Mouse (Mus musculus): ENCODE results near the gene Tmeff2. TPM values are rescaled to one million over a fixed set of nuclear protein-coding genes. Genes with fewer than 3 reads are reported as not detected.

The Tmeff2 gene
- total RNA-seq, 2 experiments from 2014 or later: 0.67 to 0.81 TPM

DNA sequence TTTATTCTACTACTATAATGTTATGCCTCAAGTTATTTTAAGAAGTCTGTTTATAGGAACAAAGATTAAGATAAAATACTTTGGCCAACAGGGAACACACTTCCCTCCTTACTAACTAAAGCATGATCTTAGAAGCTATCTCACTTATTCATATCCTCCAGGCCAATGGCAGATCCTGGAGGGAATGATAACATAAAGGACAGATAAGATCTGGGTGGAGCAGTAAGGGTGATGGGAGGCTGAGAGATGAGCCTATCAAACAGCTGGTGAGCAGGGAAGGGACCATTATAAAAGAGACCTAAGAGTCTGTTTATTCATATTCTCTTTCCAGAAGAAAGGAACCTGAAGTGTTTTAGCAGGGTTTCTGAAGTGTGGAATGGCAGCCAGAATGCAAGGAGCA is 290.8 kb downstream of the Tmeff2 start:
- DNase-seq: peak in 1 of 2 experiments; percentile 1
- intact Hi-C loops (cut with DNase I): no loop called here

GRCm38 (mm10) chr1:51191872-51192613 is 291.6 kb downstream of the Tmeff2 start:
- intact Hi-C loops (cut with DNase I): no loop called here
- DNase-seq: no peak

GRCm38 (mm10) chr1:51199088-51199830 is 298.8 kb downstream of the Tmeff2 start:
- intact Hi-C loops (cut with DNase I): no loop called here
- no peak for DNase-seq

GRCm38 (mm10) chr1:51199954-51200353 is 299.5 kb downstream of the Tmeff2 start:
- intact Hi-C loops (cut with DNase I): no loop called here
- DNase-seq: no peak

GRCm38 (mm10) chr1:51215631-51216030 is 315.2 kb downstream of the Tmeff2 start:
- intact Hi-C loops (cut with DNase I): no loop called here
- no peak for DNase-seq

- peak; percentile 15 to 28 for DNase-seq
- intact Hi-C loops (cut with DNase I): no loop called here
Observed at GRCm38 (mm10) chr1:51216292-51217050, 316.0 kb downstream of the Tmeff2 start.

GRCm38 (mm10) chr1:51217227-51217626 is 316.8 kb downstream of the Tmeff2 start:
- intact Hi-C loops (cut with DNase I): no loop called here
- no peak for DNase-seq

DNA sequence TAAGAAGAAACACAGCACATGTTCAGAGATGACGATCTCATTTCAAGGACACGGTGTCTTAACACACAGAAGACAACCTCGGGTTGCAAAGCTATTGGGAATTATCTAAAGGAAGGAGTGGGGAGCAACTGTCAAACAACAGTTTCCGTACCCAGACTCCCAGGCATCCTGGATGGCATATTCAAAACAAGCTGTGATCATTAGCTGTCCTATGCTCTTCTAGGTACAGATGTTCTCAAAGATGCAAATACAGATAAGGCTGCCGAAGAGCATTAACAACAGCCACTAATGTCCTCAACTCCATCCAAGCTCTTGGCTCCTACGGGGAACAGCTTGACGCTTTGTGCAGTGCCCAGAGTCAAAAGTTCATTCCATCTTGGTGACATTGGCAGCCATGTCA is 324.7 kb downstream of the Tmeff2 start:
- intact Hi-C loops (cut with DNase I): no loop called here
- no peak for DNase-seq

Small RNA genes lying within 50 kb of the gene (microRNA-seq; reads per million reads assigned to microRNA genes)
- 0 reads per million in 2 experiments for gene Gm25736

Measured in heart, postnatal 10 days (tissue).